Mouse (Mus musculus): ENCODE data around the gene Clic6. TPM values are rescaled to one million over a fixed set of nuclear protein-coding genes. Genes with fewer than 3 reads are reported as not detected.
"Not testable (repeated sequence)": the region's sequence is repeated elsewhere in the genome, so short reads cannot be mapped to it uniquely, and the experiment has no call there.

Clic6 gene
- total and polyA plus RNA-seq, 3 experiments = under 0.01 to 0.01 TPM; not detected in 1

DNA sequence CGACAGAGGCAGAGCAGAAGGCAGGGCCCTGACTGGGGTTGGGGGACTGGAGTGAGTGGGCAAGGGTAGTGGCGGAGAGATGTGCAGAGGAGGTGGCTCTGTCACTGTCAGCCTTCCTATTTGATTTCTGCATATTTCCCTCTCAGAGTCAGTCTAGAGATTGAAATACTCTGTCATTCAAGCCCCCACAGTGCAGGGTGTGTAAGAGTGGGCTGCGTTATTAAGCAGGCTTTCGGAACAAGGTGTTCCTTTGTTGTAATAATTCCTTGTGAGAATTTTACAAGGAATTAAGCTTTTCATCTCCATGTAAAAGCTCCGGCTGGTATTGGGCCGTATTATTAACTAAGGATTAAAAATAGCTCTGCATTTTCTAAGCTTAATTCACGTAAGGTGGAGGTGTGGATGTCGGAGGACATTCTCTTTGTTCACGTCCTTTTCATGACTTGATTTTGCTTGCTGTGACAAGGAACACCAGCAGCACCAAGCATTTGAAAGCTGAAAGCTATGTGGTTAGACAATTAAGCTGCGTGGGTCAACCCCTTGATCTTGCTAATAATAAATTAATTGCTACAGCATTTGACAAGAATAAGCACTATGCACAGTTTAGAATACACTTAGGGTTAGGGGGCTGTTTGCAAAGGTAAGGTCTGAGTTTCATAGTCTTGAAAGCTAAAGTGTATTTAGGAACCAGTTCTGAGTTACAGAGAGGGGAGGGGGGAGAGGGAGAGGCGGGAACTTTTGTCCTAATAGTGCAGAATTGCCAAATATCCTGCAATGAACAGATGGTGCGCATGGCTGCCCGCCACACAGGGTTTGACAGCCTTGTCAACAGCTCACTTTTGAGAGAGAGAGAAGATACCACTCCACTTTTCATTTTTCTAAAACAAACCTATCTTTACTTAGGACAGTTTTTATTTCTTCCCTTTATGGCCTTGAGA, 25.6 kb downstream of the Clic6 start:
- TF ChIP-seq TAL1 (conservative IDR thresholded peaks at IDR 0.05; ENCODE audit: low read depth, low read length) (no peak), GATA2 (IDR thresholded peaks at IDR 0.05; ENCODE audit: borderline replicate concordance, low read depth, low read length) (no peak), CTCF (IDR thresholded peaks at IDR 0.05; ENCODE audit: low read depth, low read length) (no peak), POLR2AphosphoS5 (IDR thresholded peaks at IDR 0.05; ENCODE audit: insufficient replicate concordance, low read depth, low read length) (no peak), GATA1 (IDR thresholded peaks at IDR 0.05; ENCODE audit: borderline replicate concordance, low read length) (no peak)
- ATAC-seq (ENCODE audit: extremely low read depth, insufficient number of reproducible peaks, low FRiP score, poor library complexity, severe bottlenecking) (no peak), DNase-seq (ENCODE audit: low spot score) (no peak)
- no peaks in the 10 kb centered on the region for H3K36me3 ChIP-seq (replicated peaks)
- H3K9me3 ChIP-seq (replicated peaks) = no peaks in the 10 kb centered on the region
- H3K27me3 ChIP-seq (ENCODE audit: insufficient read depth, low read length) = peaks cover 54% of the 10 kb centered on the region
- H3K4me3 ChIP-seq (ENCODE audit: low read depth, low read length) = no peak overlapping the region
- peaks cover 10% of the 10 kb centered on the region for H3K4me1 ChIP-seq (ENCODE audit: insufficient read depth, low read depth, low read length)

DNA sequence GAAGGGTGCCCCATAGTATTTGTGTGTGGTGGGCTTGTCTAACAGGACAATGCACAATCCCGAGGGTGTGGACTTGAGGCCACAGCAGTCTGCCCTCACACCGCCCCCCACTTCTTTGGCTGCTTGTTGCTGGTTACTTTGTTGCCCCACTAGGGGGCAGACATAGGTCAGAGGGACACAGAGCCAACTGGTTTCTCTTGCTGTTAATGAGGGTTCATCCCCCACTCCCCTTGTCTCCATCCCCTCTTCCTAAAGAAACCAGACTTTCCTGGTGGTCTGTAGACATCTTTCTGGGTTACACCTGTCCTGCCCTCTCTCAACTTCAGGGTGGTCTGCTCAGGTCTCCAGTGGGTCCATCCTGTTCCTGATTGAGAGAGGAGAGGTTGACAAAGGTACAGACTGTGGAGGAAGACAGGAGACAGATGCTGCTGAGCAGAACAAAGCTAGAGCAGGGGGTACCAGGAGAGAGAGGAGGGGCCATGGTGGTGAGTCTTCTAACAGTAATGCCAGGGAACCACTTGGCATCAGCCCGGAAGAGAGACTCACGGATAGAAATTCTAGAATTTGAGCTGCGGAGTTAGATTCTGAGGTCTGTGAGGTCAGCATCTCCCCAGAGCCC, 26.3 kb downstream of the Clic6 start:
- TF ChIP-seq GATA1 (IDR thresholded peaks at IDR 0.05; ENCODE audit: borderline replicate concordance, low read length) = no peak
- TF ChIP-seq CTCF (IDR thresholded peaks at IDR 0.05; ENCODE audit: low read depth, low read length) = peak; percentile 58
- peak; percentile 41 for DNase-seq (ENCODE audit: low spot score)
- H3K36me3 ChIP-seq (replicated peaks) = no peaks in the 10 kb centered on the region
- no peak overlapping the region for H3K4me3 ChIP-seq (ENCODE audit: low read depth, low read length)
- H3K9me3 ChIP-seq (replicated peaks) = no peaks in the 10 kb centered on the region
- H3K27me3 ChIP-seq (ENCODE audit: insufficient read depth, low read length) = peaks cover 53% of the 10 kb centered on the region
- peaks cover 10% of the 10 kb centered on the region for H3K4me1 ChIP-seq (ENCODE audit: insufficient read depth, low read depth, low read length)
- ATAC-seq (ENCODE audit: extremely low read depth, insufficient number of reproducible peaks, low FRiP score, poor library complexity, severe bottlenecking) = peak; percentile 34; the same call in 1 of the 2 replicates

DNA sequence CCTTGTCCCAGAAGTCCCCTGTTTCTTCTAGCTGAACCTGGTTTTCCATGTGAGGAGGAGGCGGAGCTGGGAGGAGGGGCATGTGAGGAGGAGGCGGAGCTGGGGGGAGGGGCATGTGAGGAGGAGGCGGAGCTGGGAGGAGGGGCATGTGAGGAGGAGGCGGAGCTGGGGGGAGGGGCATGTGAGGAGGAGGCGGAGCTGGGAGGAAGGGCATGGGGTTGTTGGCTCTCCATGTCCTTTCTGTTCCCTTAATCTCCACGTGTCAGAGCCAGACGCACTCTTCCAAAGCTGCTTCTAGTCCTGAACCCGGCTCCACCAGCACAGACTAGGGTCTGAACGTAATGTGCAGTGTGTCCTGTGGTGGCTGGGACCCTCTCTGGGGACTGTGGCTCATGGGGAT, 29.4 kb downstream of the Clic6 start:
- not testable (repeated sequence) for H3K4me1 ChIP-seq (ENCODE audit: insufficient read depth, low read depth, low read length); H3K9me3 ChIP-seq (replicated peaks); H3K4me3 ChIP-seq (ENCODE audit: low read depth, low read length); H3K36me3 ChIP-seq (replicated peaks); DNase-seq (ENCODE audit: low spot score); ATAC-seq (ENCODE audit: extremely low read depth, insufficient number of reproducible peaks, low FRiP score, poor library complexity, severe bottlenecking)
- H3K27me3 ChIP-seq (ENCODE audit: insufficient read depth, low read length) = peaks cover 47% of the 10 kb centered on the region

DNA sequence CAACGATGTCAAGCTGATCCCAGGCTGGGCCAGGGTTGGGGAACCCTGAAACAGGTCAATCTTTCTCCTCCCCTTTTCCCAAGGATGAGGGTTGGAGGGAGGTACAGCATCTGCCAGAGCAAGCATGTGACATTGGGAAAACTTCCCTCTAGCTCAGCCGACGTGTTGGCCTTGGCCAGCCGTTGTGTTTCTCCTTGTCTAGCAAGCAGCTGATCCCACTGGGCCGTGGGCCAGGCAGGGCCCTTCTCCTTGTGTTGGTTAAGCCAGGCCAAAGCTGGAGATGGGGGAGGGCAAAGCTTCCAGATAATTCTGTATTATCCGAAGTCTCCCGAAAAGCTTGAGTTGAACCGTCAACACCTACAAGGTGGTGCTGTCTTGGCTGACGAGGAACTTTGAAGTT, 30.6 kb downstream of the Clic6 start:
- DNase-seq (ENCODE audit: low spot score) (no peak), ATAC-seq (ENCODE audit: extremely low read depth, insufficient number of reproducible peaks, low FRiP score, poor library complexity, severe bottlenecking) (no peak)
- Histone ChIP-seq H3K36me3 (replicated peaks) (no peaks in the 10 kb centered on the region), H3K4me3 (ENCODE audit: low read depth, low read length) (no peak overlapping the region), H3K4me1 (ENCODE audit: insufficient read depth, low read depth, low read length) (peaks cover 10% of the 10 kb centered on the region), H3K27me3 (ENCODE audit: insufficient read depth, low read length) (peaks cover 53% of the 10 kb centered on the region), H3K9me3 (replicated peaks) (no peaks in the 10 kb centered on the region)
- TF ChIP-seq GATA2 (IDR thresholded peaks at IDR 0.05; ENCODE audit: borderline replicate concordance, low read depth, low read length) (no peak), TAL1 (conservative IDR thresholded peaks at IDR 0.05; ENCODE audit: low read depth, low read length) (no peak)

DNA sequence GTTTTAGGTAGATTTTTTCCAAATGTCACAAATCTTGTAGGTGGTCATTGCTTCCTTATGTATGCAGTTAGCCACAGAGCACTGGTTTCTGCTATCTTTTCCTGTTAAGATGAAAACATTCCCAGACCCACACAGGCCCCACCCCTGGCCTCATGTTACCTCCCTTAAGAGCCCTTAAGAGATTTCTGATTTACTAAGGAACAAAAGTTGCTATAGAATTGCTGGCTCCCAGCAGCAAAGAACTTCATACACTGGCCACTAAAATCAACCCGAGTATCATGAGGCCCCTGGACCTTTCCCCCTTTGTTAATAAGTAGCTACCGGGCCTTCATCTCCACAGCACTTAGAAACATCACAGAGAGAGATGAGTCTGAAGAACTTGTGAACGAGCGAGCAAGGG, 33.2 kb downstream of the Clic6 start:
- peaks cover 65% of the 10 kb centered on the region for H3K27me3 ChIP-seq (ENCODE audit: insufficient read depth, low read length)

DNA sequence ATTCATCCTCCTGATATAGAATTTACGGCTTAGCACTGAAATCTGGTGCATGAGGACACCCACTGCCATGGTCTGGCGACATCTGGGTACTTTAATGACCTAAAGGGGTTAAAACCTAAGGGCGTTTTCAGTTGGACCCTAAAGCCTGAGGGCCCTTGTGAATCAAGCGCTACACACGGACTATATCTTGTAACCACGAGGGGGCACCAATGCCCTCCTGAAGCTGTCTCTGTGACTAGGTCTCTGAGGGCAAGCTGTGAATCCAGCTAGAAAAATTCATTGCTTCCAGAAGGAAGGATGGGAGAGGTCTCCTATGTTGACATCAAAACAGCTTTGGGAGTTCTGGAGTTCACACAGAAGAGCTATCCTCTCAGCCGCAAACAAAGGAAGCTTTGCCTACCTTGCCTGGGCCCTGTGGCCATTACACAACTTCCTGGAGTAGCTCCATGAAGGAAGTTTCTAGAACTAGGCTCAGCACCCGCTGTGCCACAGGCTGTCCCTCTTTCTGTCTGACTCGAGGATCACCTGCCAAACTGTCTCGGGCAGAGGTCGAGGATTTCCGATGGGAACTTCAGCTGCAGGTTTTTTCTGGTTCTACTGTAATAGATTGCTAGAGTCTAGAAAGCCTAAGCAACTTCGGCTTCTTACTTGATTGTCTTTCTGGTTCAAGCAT, 34.4 kb downstream of the Clic6 start:
- Histone ChIP-seq H3K9me3 (replicated peaks) (no peaks in the 10 kb centered on the region), H3K4me3 (ENCODE audit: low read depth, low read length) (no peak overlapping the region), H3K36me3 (replicated peaks) (no peaks in the 10 kb centered on the region), H3K4me1 (ENCODE audit: insufficient read depth, low read depth, low read length) (peaks cover 1% of the 10 kb centered on the region; the same call in 1 of the 2 replicates), H3K27me3 (ENCODE audit: insufficient read depth, low read length) (peaks cover 63% of the 10 kb centered on the region)
- DNase-seq (ENCODE audit: low spot score) (peak; percentile 36), ATAC-seq (ENCODE audit: extremely low read depth, insufficient number of reproducible peaks, low FRiP score, poor library complexity, severe bottlenecking) (no peak)
- TF ChIP-seq CTCF (IDR thresholded peaks at IDR 0.05; ENCODE audit: low read depth, low read length) (peak; percentile 47), GATA1 (IDR thresholded peaks at IDR 0.05; ENCODE audit: borderline replicate concordance, low read length) (no peak)

More for the DNA sequence above, 33.2 kb downstream of the Clic6 start:
- Histone ChIP-seq H3K36me3 (replicated peaks) (no peaks in the 10 kb centered on the region), H3K4me3 (ENCODE audit: low read depth, low read length) (no peak overlapping the region), H3K9me3 (replicated peaks) (no peaks in the 10 kb centered on the region), H3K4me1 (ENCODE audit: insufficient read depth, low read depth, low read length) (peaks cover 4% of the 10 kb centered on the region; the same call in 1 of the 2 replicates)
- ATAC-seq (ENCODE audit: extremely low read depth, insufficient number of reproducible peaks, low FRiP score, poor library complexity, severe bottlenecking) (no peak), DNase-seq (ENCODE audit: low spot score) (no peak)
- TF ChIP-seq TAL1 (conservative IDR thresholded peaks at IDR 0.05; ENCODE audit: low read depth, low read length) (no peak), GATA1 (IDR thresholded peaks at IDR 0.05; ENCODE audit: borderline replicate concordance, low read length) (no peak), POLR2AphosphoS5 (IDR thresholded peaks at IDR 0.05; ENCODE audit: insufficient replicate concordance, low read depth, low read length) (no peak)

All from G1E (cell line).